Mouse (Mus musculus) forebrain, embryonic 12.5 days (tissue): Measurements from ENCODE around the gene Dctn1. TPM values are rescaled to one million over a fixed set of nuclear protein-coding genes. Genes with fewer than 3 reads are reported as not detected.

Source experiments
- ATAC-seq: fragments of 200-750 bp; cut with Nextera tagmentation; 2 replicates; pipeline ENCODE4 v1.8.0; 2017; ENCODE audit warnings: moderate TSS enrichment; ENCODE audit not compliant: low FRiP score
- H3K27ac ChIP-seq: fragments of 300-500 bp; sonication (generic); 2 replicates; pipeline ENCODE4 v1.5.1; 2016; ENCODE audit warnings: mild to moderate bottlenecking
- H3K27me3 ChIP-seq: fragments of 300-500 bp; sonication (generic); 2 replicates; pipeline ENCODE4 v1.6.1; 2016; ENCODE audit warnings: mild to moderate bottlenecking
- H3K36me3 ChIP-seq: fragments of 300-500 bp; sonication (generic); replicated peaks from 2 replicates; pipeline ENCODE4 v1.6.1; 2016; ENCODE audit warnings: mild to moderate bottlenecking
- H3K4me1 ChIP-seq: fragments of 300-500 bp; sonication (generic); 2 replicates; pipeline ENCODE4 v1.6.1; 2016
- H3K4me2 ChIP-seq: fragments of 300-500 bp; sonication (generic); 2 replicates; pipeline ENCODE4 v1.6.1; 2016; ENCODE audit warnings: mild to moderate bottlenecking, moderate library complexity
- H3K4me3 ChIP-seq: fragments of 300-500 bp; sonication (generic); replicated peaks from 2 replicates; pipeline ENCODE4 v1.5.1; 2016; ENCODE audit warnings: mild to moderate bottlenecking
- H3K9ac ChIP-seq: fragments of 300-500 bp; sonication (generic); 2 replicates; pipeline ENCODE4 v1.6.1; 2016; ENCODE audit warnings: mild to moderate bottlenecking
- H3K9me3 ChIP-seq: fragments of 300-500 bp; sonication (generic); 2 replicates; pipeline ENCODE4 v1.6.1; 2016
- WGBS: fragments of 180-500 bp; shearing (Covaris S2); methylation state at CpG from one replicate; pipeline ENCODE4 v1.1.7; 2016; 5-methylcytosine and 5-hydroxymethylcytosine counted together
- polyA plus RNA-seq: library from polyadenylated mRNA; unstranded; fragments of >200 nt; fragmentation: Nextera tagmentation; extraction: Ambion mirVana; gene quantifications from 2 replicates; pipeline ENCODE4 v1.2.1, GENCODE M21; 2016

Gene Dctn1
- polyA plus RNA-seq, 1 experiment from 2014 or later = 128 TPM

- Histone ChIP-seq H3K27me3 (no peaks in the 10 kb centered on the region), H3K36me3 (no peaks in the 10 kb centered on the region), H3K4me3 (no peak overlapping the region), H3K4me1 (peaks cover 17% of the 10 kb centered on the region), H3K4me2 (no peak overlapping the region), H3K9ac (no peak overlapping the region), H3K27ac (no peak overlapping the region), H3K9me3 (no peaks in the 10 kb centered on the region)
- WGBS = 20% methylated on average over 7 of the region's 7 CpGs
- peak; percentile 80 for ATAC-seq
Measured at GRCm38 (mm10) chr6:83215002-83215666, 49.4 kb downstream of the Dctn1 start.

DNA sequence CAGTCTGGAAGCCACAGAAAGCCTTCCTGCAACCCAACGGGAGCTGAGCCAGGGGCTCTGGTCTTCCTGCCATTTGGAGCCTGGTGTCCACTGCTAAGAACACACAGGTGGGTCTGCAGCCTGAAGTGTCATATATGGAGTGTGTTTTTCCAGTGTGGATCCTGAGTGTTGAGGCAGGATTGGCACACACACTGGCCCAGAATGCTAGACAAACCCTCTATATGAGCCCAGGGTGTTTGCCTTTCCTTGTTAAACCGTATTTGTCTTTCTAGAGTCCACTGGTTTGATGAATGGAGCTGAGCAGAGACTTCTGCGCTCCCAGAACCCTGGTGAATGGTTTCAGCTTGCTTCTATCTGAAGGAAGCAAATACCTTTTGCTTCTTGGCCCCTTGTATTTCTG is 54.1 kb downstream of the Dctn1 start, which contains the start of gene Slc4a5:
Gene Slc4a5 (plus strand): TSS at position 15 of the 400 bp plus-strand sequence.
- Histone ChIP-seq H3K9me3 (no peaks in the 10 kb centered on the region), H3K27ac (no peak within 1 kb of the TSS), H3K4me1 (0 out of 2 replicates have a peak, but pooled peaks cover 4% of the 10 kb centered on the region), H3K36me3 (no peaks in the 10 kb centered on the region), H3K4me2 (no peak within 1 kb of the TSS), H3K27me3 (0 out of 2 replicates have a peak, but pooled peaks cover 5% of the 10 kb centered on the region), H3K4me3 (no peak within 1 kb of the TSS), H3K9ac (no peak within 1 kb of the TSS)
- ATAC-seq = no peak
- WGBS = 80% methylated on average over 3 of the region's 3 CpGs

- no peak overlapping the region for H3K4me3 ChIP-seq
- H3K27ac ChIP-seq = no peak overlapping the region
- peaks cover 12% of the 10 kb centered on the region for H3K4me1 ChIP-seq
- H3K9ac ChIP-seq = no peak overlapping the region
- WGBS = 51% methylated on average over 2 of the region's 2 CpGs
- H3K9me3 ChIP-seq = no peaks in the 10 kb centered on the region
- ATAC-seq = no peak
- H3K36me3 ChIP-seq = no peaks in the 10 kb centered on the region
- no peak overlapping the region for H3K4me2 ChIP-seq
- peaks cover 54% of the 10 kb centered on the region for H3K27me3 ChIP-seq
Measured at GRCm38 (mm10) chr6:83231486-83231885, 65.8 kb downstream of the Dctn1 start.

DNA sequence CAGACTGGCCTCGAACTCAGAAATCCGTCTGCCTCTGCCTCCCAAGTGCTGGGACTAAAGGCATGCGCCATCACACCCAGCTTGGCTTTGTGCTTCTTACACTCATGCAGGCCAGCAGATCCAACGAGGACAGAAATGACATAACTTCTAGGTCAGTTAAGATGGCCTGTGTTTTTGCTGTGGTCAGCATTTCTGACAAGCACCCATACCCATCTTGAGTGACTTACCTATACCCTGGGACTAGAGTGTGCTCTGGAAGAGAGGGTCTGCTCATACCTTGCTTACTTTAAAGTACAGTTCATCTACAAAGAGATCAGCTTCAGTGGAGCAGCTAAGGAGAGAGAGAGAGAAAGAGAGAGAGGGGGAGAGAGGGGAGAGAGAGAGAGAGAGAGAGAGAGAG is 67.6 kb downstream of the Dctn1 start:
- Histone ChIP-seq H3K9ac (no peak overlapping the region), H3K36me3 (no peaks in the 10 kb centered on the region), H3K4me1 (peaks cover 19% of the 10 kb centered on the region), H3K9me3 (no peaks in the 10 kb centered on the region), H3K27ac (no peak overlapping the region), H3K4me2 (no peak overlapping the region), H3K27me3 (peaks cover 72% of the 10 kb centered on the region), H3K4me3 (no peak overlapping the region)
- WGBS = 81% methylated on average over 4 of the region's 4 CpGs
- no peak for ATAC-seq

DNA sequence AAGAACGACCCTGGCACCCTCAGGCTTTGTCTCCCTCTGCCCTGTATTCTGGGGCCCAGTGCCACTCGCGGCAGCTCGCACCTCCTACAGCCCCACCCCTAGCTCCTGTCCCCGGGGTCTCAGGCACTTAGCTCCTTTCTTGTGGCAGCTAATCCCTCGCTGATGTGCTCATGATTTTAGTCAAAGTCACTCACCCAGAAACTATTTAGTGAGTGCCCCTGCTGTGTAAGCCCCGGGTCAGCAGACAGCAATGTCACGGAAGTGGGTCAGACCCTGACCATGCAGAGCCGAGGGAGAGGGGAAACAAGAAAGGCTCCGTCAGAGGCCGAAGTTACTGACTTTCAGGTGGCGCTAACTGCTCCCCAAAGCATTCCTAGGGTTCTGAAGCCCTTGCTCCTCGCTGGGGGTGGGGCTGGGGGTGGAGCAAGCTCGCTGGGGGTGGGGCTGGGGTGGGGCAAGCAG is 68.6 kb downstream of the Dctn1 start:
- ATAC-seq = no peak
- no peak overlapping the region for H3K4me3 ChIP-seq

DNA sequence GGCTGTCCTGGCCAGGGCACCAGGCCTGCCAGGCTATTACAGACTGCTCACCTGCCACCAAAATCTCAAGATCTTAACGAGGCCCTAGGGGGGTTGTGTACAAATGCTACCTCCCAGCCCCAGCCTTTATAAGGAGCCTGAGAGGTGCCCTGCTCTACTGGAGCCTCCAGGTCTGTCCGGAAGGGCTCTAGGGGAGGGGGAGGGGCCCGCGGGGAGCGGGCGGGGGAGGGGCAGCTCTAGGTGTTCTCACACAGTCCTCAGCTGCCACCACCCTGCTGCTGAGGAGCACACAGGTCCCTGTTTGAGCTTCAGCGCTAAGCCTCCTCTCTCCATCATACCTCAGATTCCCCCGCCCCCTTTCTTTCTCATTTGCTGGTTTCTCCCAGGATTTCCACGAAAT is 71.4 kb downstream of the Dctn1 start:
- Histone ChIP-seq H3K9me3 (no peaks in the 10 kb centered on the region), H3K27ac (no peak overlapping the region), H3K4me2 (peak overlapping the region; percentile 38), H3K36me3 (no peaks in the 10 kb centered on the region), H3K4me3 (peak overlapping the region; percentile 2; the same call in 1 of the 2 replicates), H3K27me3 (peaks cover 86% of the 10 kb centered on the region), H3K4me1 (peaks cover 19% of the 10 kb centered on the region), H3K9ac (no peak overlapping the region)
- ATAC-seq = peak; percentile 30; the same call in 1 of the 2 replicates
- under 1% methylated on average over 9 of the region's 9 CpGs for WGBS

More for the DNA sequence above, 68.6 kb downstream of the Dctn1 start:
- Histone ChIP-seq H3K4me1 (peaks cover 19% of the 10 kb centered on the region), H3K4me2 (peak overlapping the region; percentile 40), H3K27me3 (peaks cover 80% of the 10 kb centered on the region), H3K27ac (no peak overlapping the region), H3K9ac (no peak overlapping the region), H3K9me3 (no peaks in the 10 kb centered on the region), H3K36me3 (no peaks in the 10 kb centered on the region)
- WGBS = under 1% methylated on average over 14 of the region's 14 CpGs

GRCm38 (mm10) chr6:83244422-83245061 is 78.8 kb downstream of the Dctn1 start:
- ATAC-seq = no peak
- peaks cover 22% of the 10 kb centered on the region for H3K27me3 ChIP-seq
- 30% methylated on average over 10 of the region's 10 CpGs for WGBS
- H3K4me3 ChIP-seq = no peak overlapping the region
- no peak overlapping the region for H3K4me2 ChIP-seq
- H3K36me3 ChIP-seq = no peaks in the 10 kb centered on the region
- H3K9ac ChIP-seq = no peak overlapping the region
- no peak overlapping the region for H3K27ac ChIP-seq
- no peaks in the 10 kb centered on the region for H3K4me1 ChIP-seq
- H3K9me3 ChIP-seq = no peaks in the 10 kb centered on the region

GRCm38 (mm10) chr6:83245134-83245533 is 79.4 kb downstream of the Dctn1 start:
- no peaks in the 10 kb centered on the region for H3K9me3 ChIP-seq
- no peaks in the 10 kb centered on the region for H3K4me1 ChIP-seq
- peaks cover 16% of the 10 kb centered on the region for H3K27me3 ChIP-seq
- no peaks in the 10 kb centered on the region for H3K36me3 ChIP-seq
- 82% methylated on average over 6 of the region's 6 CpGs for WGBS
- H3K4me2 ChIP-seq = no peak overlapping the region
- H3K4me3 ChIP-seq = no peak overlapping the region
- H3K27ac ChIP-seq = no peak overlapping the region
- no peak for ATAC-seq
- no peak overlapping the region for H3K9ac ChIP-seq

DNA sequence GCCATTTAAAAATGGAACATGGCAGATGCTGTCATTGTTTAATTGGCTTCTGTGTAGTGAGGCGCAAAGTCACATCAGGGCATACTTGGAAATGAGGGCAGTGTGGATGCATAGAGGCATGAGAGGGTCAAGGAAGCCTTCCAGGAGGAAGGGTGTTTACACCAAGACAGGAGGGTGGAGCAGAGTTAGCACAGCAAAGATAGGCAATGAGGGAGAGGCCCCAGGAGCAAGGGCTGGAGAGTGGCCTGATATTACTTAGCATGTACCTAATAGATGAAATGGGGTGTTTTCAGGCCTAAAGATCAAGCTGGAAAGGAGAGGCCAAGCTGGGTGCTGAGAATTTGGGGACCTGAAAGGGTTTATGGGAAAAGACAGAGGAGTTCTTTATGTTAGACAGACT is 80.3 kb downstream of the Dctn1 start:
- H3K9ac ChIP-seq = no peak overlapping the region

GRCm38 (mm10) chr6:83246750-83247149 is 81.0 kb downstream of the Dctn1 start:
- H3K4me1 ChIP-seq = no peaks in the 10 kb centered on the region
- no peaks in the 10 kb centered on the region for H3K36me3 ChIP-seq
- H3K27me3 ChIP-seq = peaks cover 6% of the 10 kb centered on the region; the same call in 1 of the 2 replicates
- no peak overlapping the region for H3K27ac ChIP-seq
- no peaks in the 10 kb centered on the region for H3K9me3 ChIP-seq
- no peak for ATAC-seq
- H3K4me2 ChIP-seq = no peak overlapping the region
- WGBS = 95% methylated on average over 4 of the region's 4 CpGs
- H3K9ac ChIP-seq = no peak overlapping the region
- H3K4me3 ChIP-seq = no peak overlapping the region

More for the DNA sequence above, 80.3 kb downstream of the Dctn1 start:
- Histone ChIP-seq H3K4me1 (no peaks in the 10 kb centered on the region), H3K4me2 (no peak overlapping the region), H3K9me3 (no peaks in the 10 kb centered on the region), H3K36me3 (no peaks in the 10 kb centered on the region), H3K27ac (no peak overlapping the region), H3K4me3 (no peak overlapping the region), H3K27me3 (peaks cover 8% of the 10 kb centered on the region; the same call in 1 of the 2 replicates)
- WGBS = 97% methylated on average over 1 of the region's 1 CpGs
- ATAC-seq = no peak

DNA sequence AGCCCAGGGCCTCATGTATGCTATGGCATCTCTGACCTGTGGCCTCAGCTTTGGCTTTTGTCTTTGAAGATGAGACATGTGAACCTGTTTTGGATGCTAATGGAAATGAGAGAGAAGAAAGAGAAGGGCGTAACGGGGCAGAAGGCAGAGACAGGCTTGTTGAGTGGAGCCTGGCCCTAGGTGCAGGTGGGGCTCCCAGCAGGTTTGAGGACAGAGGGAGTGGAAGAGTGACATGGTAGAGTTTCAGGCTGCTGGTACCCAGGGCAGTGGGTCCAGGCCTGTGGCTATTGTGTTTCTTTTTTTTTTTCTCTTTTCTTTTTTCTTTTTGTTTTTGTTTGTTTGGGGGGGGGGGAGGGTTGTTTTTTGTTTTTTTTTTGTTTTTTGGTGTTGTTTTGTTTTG is 81.4 kb downstream of the Dctn1 start:
- ATAC-seq = no peak
- Histone ChIP-seq H3K4me2 (no peak overlapping the region), H3K4me3 (no peak overlapping the region), H3K9me3 (no peaks in the 10 kb centered on the region), H3K27me3 (peaks cover 4% of the 10 kb centered on the region; the same call in 1 of the 2 replicates), H3K27ac (no peak overlapping the region), H3K9ac (no peak overlapping the region), H3K4me1 (no peaks in the 10 kb centered on the region), H3K36me3 (no peaks in the 10 kb centered on the region)
- 86% methylated on average over 2 of the region's 2 CpGs for WGBS
